Mouse (Mus musculus) bone marrow, adult 2 months (tissue): ENCODE data around the gene Gm813. TPM values are rescaled to one million over a fixed set of nuclear protein-coding genes. Genes with fewer than 3 reads are reported as not detected.

Experiments used
- H3K27ac ChIP-seq: fragments of 200-500 bp; 2 replicates; pipeline ENCODE4 v1.5.1; 2012; ENCODE audit warnings: low read depth, mild to moderate bottlenecking, control low read depth, inconsistent platforms, low read length; ENCODE audit not compliant: control insufficient read depth, poor library complexity, insufficient read depth
- H3K4me1 ChIP-seq: fragments of 200-500 bp; 2 replicates; pipeline ENCODE4 v1.6.1; 2011; ENCODE audit warnings: low read length; ENCODE audit not compliant: control insufficient read depth, insufficient read depth
- H3K4me3 ChIP-seq: fragments of 200-500 bp; replicated peaks from 2 replicates; pipeline ENCODE3; 2011; ENCODE audit warnings: mild to moderate bottlenecking, low read depth, low read length, control low read depth; ENCODE audit not compliant: control insufficient read depth
- CTCF ChIP-seq: fragments of 200-500 bp; IDR thresholded peaks from 2 replicates; pipeline ENCODE4 v1.5.1; 2011; ENCODE audit warnings: low read length, control low read depth; ENCODE audit not compliant: control insufficient read depth, insufficient read depth
- POLR2A ChIP-seq: fragments of 200-500 bp; IDR thresholded peaks from 2 replicates; pipeline ENCODE4 v1.6.1; 2011; ENCODE audit warnings: low read depth, mild to moderate bottlenecking, control low read depth, low read length, borderline replicate concordance; ENCODE audit not compliant: control insufficient read depth
- WGBS: fragments of 180-500 bp; shearing (Covaris S2); methylation state at CpG from one replicate; pipeline ENCODE4 v1.1.7; 2018; 5-methylcytosine and 5-hydroxymethylcytosine counted together
- polyA plus RNA-seq: library from polyadenylated mRNA; stranded (reverse); fragments of >200 nt; gene quantifications from 2 replicates; pipeline ENCODE4 v1.2.4, GENCODE M21; 2011; ENCODE audit warnings: low replicate concordance; ENCODE audit not compliant: missing spikeins, insufficient read depth, insufficient read length

Gm813 gene
- polyA plus RNA-seq, 1 experiment: not detected

GRCm38 (mm10) chr16:58649979-58650378, 33.2 kb upstream of the Gm813 start:
- WGBS: 95% methylated on average over 10 of the region's 10 CpGs
- Histone ChIP-seq H3K4me1 (no peaks in the 10 kb centered on the region), H3K27ac (no peak overlapping the region), H3K4me3 (no peak overlapping the region)
- TF ChIP-seq CTCF: no peak
- no peak for TF ChIP-seq POLR2A

GRCm38 (mm10) chr16:58638689-58639175, 22.0 kb upstream of the Gm813 start, which contains the start of gene E330017A01Rik:
Gene E330017A01Rik, minus strand, starts transcription at chr16:58638739.
- Histone ChIP-seq H3K4me1 (no peaks in the 10 kb centered on the region), H3K27ac (no peak within 1 kb of the TSS), H3K4me3 (no peak within 1 kb of the TSS)
- 48% methylated on average over 3 of the region's 3 CpGs for WGBS
- TF ChIP-seq POLR2A (no peak), CTCF (no peak)

- 60% methylated on average over 7 of the region's 7 CpGs for WGBS
- Histone ChIP-seq H3K27ac (no peak overlapping the region), H3K4me1 (no peaks in the 10 kb centered on the region), H3K4me3 (no peak overlapping the region)
- no peak for TF ChIP-seq POLR2A
- no peak for TF ChIP-seq CTCF
Measured at GRCm38 (mm10) chr16:58638016-58638415, 21.2 kb upstream of the Gm813 start.

GRCm38 (mm10) chr16:58637448-58637847, 20.7 kb upstream of the Gm813 start:
- H3K4me3 ChIP-seq: no peak overlapping the region
- TF ChIP-seq CTCF: no peak
- no peak for TF ChIP-seq POLR2A
- WGBS: 62% methylated on average over 4 of the region's 4 CpGs
- no peak overlapping the region for H3K27ac ChIP-seq
- no peaks in the 10 kb centered on the region for H3K4me1 ChIP-seq

GRCm38 (mm10) chr16:58635866-58636265, 19.1 kb upstream of the Gm813 start:
- Histone ChIP-seq H3K4me3 (no peak overlapping the region), H3K4me1 (no peaks in the 10 kb centered on the region), H3K27ac (no peak overlapping the region)
- 77% methylated on average over 2 of the region's 2 CpGs for WGBS
- TF ChIP-seq CTCF (no peak), POLR2A (no peak)

GRCm38 (mm10) chr16:58629736-58630135, 13.0 kb upstream of the Gm813 start:
- TF ChIP-seq CTCF (no peak), POLR2A (no peak)
- no peaks in the 10 kb centered on the region; the same call in 1 of the 2 replicates for H3K4me1 ChIP-seq
- no peak overlapping the region for H3K4me3 ChIP-seq
- WGBS: 55% methylated on average over 2 of the region's 2 CpGs
- no peak overlapping the region for H3K27ac ChIP-seq

GRCm38 (mm10) chr16:58628968-58629367, 12.2 kb upstream of the Gm813 start:
- H3K4me1 ChIP-seq: no peaks in the 10 kb centered on the region; the same call in 1 of the 2 replicates
- H3K27ac ChIP-seq: no peak overlapping the region
- H3K4me3 ChIP-seq: no peak overlapping the region
- WGBS: 79% methylated on average over 5 of the region's 5 CpGs
- no peak for TF ChIP-seq POLR2A
- TF ChIP-seq CTCF: no peak

GRCm38 (mm10) chr16:58628336-58628680, 11.5 kb upstream of the Gm813 start:
- 85% methylated on average over 2 of the region's 2 CpGs for WGBS
- no peaks in the 10 kb centered on the region; the same call in 1 of the 2 replicates for H3K4me1 ChIP-seq
- no peak for TF ChIP-seq POLR2A
- no peak for TF ChIP-seq CTCF
- no peak overlapping the region for H3K27ac ChIP-seq
- no peak overlapping the region for H3K4me3 ChIP-seq
